Mouse (Mus musculus) lung, postnatal 0 days (tissue): ENCODE measurements at regions not wholly inside any gene's neighbourhood (a gene's known extent, or its start where the extent isn't known, plus 50 kb on each side); places are given as distances from the start of the nearest gene placed in this dataset.

Experiments used
- CTCF ChIP-seq: IDR thresholded peaks from 2 replicates; pipeline ENCODE4 v1.5.1; 2016; ENCODE audit warnings: antibody characterized with exemption, mild to moderate bottlenecking
- EP300 ChIP-seq: IDR thresholded peaks from 2 replicates; pipeline ENCODE4 v1.6.1; 2016; ENCODE audit warnings: antibody characterized with exemption, mild to moderate bottlenecking, control low read depth

DNA sequence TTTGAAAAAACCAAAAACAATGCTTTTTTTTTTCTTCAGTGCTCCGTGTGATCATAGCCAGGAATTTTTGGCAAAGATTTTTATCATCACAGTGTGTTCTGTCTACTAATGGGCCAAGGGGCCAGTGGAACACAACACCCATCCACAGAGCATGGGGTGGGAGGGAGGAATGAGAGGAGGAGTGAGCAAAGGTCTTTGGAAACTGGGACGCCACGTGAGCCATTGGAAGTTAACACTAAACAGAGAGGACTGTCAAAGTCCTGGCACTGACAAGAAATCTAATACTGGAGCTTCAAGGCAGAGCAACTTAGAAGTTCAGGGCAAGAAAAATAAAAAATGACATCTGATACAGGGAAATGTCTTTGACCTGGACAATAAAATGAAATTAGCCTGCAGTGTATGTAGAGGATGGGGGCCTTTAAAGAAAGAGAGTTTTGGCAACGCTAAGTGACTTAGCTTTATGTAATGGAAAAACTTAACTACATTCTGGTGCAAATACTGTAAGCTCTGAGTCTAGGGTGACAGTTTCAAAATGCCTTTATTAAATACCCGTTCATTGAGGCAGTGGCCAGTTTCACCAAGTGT lies 133.5 kb upstream of the Gm12728 start:
- TF ChIP-seq CTCF (no peak), EP300 (no peak)
